Mouse (Mus musculus): ENCODE data around the gene Lpp.

The Lpp gene

DNA sequence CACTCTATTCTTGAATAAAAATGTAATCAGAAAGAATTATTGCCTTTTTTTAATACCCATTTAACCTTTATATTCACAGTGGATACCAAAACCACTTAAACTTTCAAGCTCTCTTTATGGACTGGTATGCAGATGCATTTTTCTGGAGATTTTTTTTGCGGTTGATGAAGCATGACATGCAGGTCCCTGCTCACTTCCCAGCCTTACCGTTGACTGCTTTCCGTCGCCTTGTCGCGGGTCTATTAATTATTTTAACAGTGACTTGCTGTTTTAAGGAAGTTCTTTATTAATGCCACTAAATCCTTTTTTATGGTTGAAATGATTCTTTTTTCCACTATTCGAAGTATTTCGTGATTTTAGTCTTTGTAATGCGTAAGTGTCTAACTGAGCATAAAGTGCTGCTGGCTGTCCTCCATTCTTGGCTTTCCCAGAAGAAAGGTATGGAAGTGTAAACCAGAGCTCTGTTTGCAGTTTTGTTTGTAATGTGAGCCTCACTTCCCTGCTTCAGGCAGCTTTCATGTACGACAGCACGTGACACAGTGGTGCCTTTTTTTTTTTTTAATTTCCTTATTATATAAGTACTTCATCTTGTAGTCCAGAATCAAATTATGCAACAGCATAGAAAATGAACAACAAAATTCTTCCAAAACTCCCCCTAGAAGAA is 526.2 kb downstream of the Lpp start:
- DNase-seq (ENCODE audit: low read depth, low spot score) = no peak

- no peak for DNase-seq (ENCODE audit: low read depth, low spot score)
These were observed 536.8 kb downstream of the Lpp start for GRCm38 (mm10) chr16:24930070-24930469.

GRCm38 (mm10) chr16:24930621-24931020 is 537.3 kb downstream of the Lpp start:
- DNase-seq (ENCODE audit: low read depth, low spot score) = no peak

GRCm38 (mm10) chr16:24932816-24933215 is 539.5 kb downstream of the Lpp start:
- no peak for DNase-seq (ENCODE audit: low read depth, low spot score)

DNA sequence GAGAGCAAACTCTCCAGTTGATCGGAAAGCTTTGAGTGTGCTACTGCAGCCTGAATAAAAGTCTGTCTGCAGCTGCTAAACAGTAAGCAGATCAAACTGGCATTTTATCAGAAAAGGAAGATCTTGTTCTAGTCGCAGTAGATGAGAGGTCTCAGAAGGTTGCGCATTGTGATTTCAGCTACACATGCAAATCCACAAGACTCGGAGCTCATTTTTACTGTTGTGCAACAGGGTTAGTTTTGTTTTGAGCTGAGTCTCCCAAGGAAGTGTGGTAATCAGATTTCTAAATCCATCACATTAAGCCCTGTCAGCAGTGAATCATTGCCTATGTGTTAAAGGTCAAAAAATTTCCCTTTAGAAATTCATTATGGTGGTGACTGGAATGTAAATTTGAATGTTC is 540.4 kb downstream of the Lpp start:
- DNase-seq (ENCODE audit: low read depth, low spot score) = no peak

DNA sequence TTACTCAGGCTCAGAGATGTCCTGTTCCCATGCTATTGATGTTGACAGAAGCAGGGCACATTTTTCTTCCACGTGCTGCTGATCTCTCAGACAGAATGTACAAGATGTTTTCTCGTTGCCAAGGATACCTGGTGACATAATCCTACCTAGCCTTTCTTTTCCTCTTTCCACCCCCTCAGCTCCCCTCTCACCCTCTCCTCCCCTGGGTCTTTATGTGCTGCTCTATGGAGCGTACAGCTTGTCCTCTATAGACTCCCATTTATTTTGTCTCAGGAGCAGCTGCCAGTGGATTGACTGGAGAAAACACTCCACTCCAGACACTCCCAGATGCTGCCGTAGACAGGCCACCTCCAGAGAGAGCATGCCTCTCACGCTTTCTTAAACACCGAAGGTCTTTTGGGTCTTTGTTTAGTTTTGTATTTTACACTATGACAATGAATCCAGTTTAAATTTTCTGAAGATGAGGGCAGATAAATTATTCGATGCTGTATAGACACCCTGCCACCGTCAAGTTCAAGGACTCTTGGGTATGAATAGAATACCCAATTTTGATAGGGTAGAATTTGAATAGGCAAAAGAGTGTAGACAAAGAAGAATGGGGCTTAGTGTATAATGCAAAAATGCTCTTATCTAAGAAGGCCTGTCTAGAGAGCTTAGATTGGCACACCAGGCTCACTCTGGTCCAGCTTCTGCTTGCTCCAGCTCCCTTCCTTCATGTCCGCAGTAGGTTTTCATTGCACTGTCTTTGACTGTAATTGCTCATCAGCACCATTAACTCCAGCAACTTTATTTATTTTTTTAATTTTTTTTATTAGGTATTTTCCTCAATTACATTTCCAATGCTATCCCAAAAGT is 548.2 kb downstream of the Lpp start:
- DNase-seq (ENCODE audit: low read depth, low spot score) = no peak

DNA sequence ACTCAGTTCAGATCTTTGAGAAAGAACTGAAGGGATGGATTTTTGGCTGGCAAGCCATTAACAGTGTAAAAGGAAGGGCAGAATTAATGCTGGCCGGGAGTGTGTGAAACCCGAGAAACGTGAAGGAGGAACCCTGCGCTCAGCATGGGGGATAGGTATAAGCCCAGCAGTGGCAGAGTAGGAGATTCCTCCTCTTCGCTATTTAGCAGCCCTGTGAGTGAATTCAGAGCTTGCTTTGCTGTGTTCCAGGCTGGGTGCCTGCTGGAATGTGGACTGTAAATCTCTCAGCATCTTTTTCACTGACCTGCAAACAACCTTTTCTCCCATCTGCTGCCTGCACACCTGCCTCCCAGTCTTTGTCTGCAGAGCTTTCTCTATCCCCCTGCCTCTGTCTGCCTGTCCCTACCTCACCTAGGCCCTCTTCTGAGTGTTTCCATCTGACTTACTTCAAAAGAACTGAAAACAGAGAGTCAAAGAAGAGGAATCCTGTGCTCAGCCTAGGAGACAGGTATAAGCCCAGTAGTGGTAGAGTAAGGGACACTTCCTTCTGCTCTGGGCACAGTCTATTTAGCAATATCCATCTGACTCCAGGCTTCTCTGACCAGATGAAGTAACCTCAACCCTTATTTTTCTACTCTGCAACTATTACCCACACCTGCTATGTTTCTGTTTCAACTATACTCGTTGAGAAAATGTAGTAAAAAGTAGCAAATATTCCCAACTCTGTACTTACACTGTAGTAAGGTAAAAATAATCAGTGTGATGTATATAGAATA is 550.4 kb downstream of the Lpp start:
- DNase-seq (ENCODE audit: low read depth, low spot score) = no peak

DNA sequence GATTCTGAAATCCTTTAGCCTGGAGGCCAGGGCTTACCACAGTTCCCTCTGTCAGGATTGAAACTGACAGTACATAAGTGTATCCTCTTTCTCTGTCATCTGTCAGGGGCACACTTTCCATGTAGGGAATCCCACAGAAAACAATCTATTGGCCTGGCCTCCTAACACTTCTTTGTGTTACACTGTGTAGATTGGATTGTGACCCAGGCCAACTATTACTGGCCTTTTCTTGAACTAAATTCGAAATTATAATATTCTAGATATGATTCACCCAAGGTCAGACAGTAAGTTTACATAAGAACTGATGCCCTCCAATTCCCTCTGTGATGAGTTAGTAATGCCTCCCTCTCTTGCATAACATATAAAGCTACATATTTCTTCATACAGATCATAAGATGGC is 553.0 kb downstream of the Lpp start:
- no peak for DNase-seq (ENCODE audit: low read depth, low spot score)

DNA sequence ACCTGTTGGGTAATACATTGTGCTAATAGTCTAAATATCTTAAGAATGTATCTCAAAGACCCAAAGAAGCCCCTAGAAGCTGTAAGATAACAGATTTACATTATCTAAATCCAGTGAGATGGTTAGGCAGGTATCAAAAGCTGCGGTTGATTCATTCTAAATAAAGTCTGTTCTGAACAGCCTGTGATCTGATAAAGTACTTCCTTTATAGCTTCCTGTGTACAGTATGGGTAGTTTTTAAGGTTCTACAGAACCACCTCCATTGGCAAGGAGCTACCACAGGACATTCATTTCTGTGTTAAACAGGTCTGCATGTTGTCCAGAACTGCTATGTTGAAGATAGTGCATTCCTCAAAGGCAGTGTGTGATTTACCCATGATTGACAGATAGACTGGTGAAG is 554.2 kb downstream of the Lpp start:
- no peak for DNase-seq (ENCODE audit: low read depth, low spot score)

GRCm38 (mm10) chr16:24948091-24948690 is 554.9 kb downstream of the Lpp start:
- no peak for DNase-seq (ENCODE audit: low read depth, low spot score)

GRCm38 (mm10) chr16:24949265-24949664 is 556.0 kb downstream of the Lpp start:
- DNase-seq (ENCODE audit: low read depth, low spot score) = no peak

GRCm38 (mm10) chr16:24950112-24950743 is 556.9 kb downstream of the Lpp start:
- no peak for DNase-seq (ENCODE audit: low read depth, low spot score)

DNA sequence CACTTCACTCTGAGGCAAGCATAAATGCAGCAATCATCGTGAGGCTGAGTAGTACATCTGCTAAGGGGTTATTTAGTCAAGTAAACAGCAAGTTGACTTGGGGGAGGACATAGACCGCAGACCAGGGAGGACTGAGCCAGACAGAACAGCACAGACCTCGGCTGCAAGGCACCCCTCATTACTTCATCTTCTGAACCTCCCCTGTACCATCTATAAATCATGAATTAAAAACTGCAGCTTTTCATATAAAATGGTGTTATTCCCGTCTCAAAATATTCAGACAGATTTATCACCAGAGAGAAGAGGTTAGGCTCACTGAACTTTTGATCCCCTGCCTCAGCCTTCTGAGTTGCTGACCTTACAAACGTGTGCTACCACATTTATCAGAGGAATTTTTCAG is 558.6 kb downstream of the Lpp start:
- no peak for DNase-seq (ENCODE audit: low read depth, low spot score)

GRCm38 (mm10) chr16:24955054-24955453 is 561.7 kb downstream of the Lpp start:
- no peak for DNase-seq (ENCODE audit: low read depth, low spot score)

- DNase-seq (ENCODE audit: low read depth, low spot score) = no peak
These were observed 565.4 kb downstream of the Lpp start for GRCm38 (mm10) chr16:24958661-24959060.

DNA sequence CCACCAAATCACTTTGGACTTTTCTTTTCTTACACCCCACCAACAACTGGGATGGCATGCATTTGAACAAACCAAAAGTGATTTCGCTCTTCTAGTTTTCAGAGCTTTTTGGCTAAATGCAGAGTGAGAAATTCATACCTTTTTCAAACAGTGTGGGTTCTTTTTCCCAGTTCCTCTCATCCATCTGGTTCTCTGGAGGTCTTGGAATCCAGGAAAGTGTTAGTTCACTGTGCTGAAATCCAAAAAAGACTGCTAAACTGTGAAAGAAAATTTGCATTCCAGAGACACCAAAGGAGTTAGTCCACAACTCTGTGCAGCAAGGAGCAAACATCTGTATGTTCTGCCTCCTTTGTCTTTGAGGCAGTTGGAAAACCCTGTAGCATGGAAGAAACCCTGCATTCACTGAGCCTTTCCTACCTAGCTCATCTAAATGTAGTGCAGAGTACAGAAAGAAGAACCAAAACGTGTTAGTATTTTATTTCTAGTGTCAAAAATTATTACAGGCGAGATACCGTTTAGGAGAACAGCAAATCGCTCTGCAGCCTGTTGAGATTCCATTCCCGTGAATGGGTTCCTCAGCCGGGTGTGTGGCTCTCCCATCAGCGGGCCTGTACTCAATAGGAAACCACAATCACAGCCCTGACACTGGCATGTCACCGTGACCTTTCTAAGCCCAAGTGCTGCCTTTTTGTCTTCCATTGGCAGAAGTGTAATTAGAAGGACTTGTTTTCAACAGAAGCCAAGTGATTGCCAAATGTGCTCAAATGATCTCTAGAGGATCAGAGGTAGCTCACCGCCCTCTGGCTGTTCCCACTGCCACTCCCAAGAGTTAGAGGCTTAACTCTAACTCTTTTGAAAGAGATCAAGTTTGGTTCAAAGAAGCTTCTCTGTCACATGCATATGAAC is 567.8 kb downstream of the Lpp start:
- DNase-seq (ENCODE audit: low read depth, low spot score) = no peak

DNA sequence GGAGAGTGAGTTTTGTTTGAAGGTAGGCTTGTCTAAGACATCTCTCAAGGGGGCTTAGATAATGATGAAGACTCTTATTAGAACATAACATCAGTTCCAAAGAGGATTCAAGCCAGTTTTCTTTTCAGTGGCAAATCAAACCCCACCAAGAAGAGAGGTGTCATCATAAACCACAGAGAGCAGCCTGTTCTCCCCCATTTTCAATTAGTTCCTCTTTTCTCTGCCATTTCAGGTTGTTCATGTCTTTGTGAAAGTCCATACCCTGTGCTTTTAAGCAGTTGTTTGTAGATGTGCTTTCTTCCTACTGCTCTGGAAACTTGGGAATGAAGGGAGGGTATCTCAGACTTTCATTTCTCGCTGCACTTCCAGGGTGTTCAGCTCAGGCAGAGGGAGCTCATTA is 571.0 kb downstream of the Lpp start:
- peak; percentile 72 for DNase-seq (ENCODE audit: low read depth, low spot score)

- DNase-seq (ENCODE audit: low read depth, low spot score) = no peak
These were observed 571.8 kb downstream of the Lpp start for GRCm38 (mm10) chr16:24965091-24965490.

DNA sequence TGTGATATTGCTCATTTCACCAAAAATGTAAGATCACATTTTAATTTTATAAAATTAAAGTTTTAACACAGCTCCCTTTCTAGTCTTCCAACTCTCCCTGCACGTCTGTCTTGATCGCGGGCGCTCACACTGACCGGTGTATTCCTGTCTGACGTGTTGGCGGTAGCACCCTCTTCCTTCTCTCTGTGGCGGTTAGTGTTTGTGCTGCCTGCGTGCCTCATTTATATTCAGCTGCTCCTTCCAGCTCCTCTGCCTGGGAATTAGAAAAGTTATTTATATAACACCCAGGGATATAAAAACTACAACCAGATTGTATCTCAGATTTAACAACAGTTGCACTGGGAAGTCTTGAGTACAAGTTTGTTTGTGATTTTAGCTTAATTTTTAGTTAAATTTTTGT is 573.2 kb downstream of the Lpp start:
- DNase-seq (ENCODE audit: low read depth, low spot score) = no peak

GRCm38 (mm10) chr16:24973009-24973631 is 579.8 kb downstream of the Lpp start:
- DNase-seq (ENCODE audit: low read depth, low spot score) = no peak
